Mouse (Mus musculus) lung, postnatal 0 days (tissue): ENCODE results near the gene Slc6a13.

Source experiments
- CTCF ChIP-seq: IDR thresholded peaks from 2 replicates; pipeline ENCODE4 v1.5.1; 2016; ENCODE audit warnings: antibody characterized with exemption, mild to moderate bottlenecking
- EP300 ChIP-seq: IDR thresholded peaks from 2 replicates; pipeline ENCODE4 v1.6.1; 2016; ENCODE audit warnings: antibody characterized with exemption, mild to moderate bottlenecking, control low read depth

DNA sequence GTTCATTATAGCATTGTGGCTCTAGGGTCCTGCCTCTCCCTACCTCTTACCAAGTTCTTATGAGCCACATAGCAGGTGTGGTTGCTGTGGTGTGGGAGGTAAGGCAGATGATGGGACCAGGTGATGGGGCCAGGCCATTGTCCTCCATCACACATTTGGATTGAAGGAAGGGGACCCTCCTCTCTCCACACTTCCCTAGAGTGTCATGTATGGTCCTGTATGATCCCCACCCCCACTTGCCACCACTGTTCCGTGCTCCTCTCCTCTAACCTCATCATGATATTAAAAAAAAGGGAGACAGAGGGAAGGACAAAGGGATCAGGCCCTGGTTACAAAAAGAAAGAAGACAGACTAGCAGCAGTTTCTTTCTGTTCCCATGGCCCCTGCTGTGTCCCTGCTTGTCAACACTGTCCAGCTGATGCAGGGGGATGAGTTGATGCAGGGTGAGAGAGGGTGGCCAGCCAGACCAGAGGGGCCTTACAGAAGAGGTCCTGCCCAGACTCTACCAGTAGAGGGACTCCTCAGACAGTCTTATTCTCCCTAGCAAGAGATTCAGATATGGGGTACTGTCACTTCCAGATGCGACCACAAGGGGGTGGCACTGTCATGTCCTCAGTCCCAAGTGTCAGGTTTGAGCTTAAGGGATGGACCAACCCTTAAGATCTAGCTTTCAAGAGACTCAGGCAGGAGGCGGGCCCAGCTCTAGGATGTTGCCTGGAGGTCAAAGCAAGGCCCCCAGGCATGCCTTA lies 37.9 kb downstream of the Slc6a13 start:
- TF ChIP-seq CTCF (peak; percentile 94), EP300 (no peak)
